Mouse (Mus musculus) testis, postnatal 14 days (tissue): ENCODE measurements around the gene Cd300lf.

ENCODE experiments used
- DNase-seq: peaks from one replicate; pipeline ENCODE4 v3.0.0; 2021; ENCODE audit warnings: low spot score

Cd300lf gene

GRCm38 (mm10) chr11:115133800-115134199, at the start of gene Cd300lf:
TSS of gene Cd300lf (minus strand) at chr11:115133992.
- DNase-seq: no peak

GRCm38 (mm10) chr11:115181913-115182638, 48.3 kb upstream of the Cd300lf start:
- DNase-seq: peak; percentile 53

- DNase-seq: no peak
These were observed 46.1 kb upstream of the Cd300lf start for GRCm38 (mm10) chr11:115179881-115180280.

GRCm38 (mm10) chr11:115179191-115179590, 45.4 kb upstream of the Cd300lf start:
- DNase-seq: no peak

GRCm38 (mm10) chr11:115178766-115179165, 45.0 kb upstream of the Cd300lf start:
- DNase-seq: no peak

- no peak for DNase-seq
These were observed 43.9 kb upstream of the Cd300lf start for GRCm38 (mm10) chr11:115177559-115178195.

- no peak for DNase-seq
These were observed 42.8 kb upstream of the Cd300lf start for GRCm38 (mm10) chr11:115176399-115177190.

- DNase-seq: no peak
These were observed 40.0 kb upstream of the Cd300lf start for GRCm38 (mm10) chr11:115173549-115174339.

GRCm38 (mm10) chr11:115172825-115173287, 39.1 kb upstream of the Cd300lf start:
- DNase-seq: no peak

- no peak for DNase-seq
These were observed 37.3 kb upstream of the Cd300lf start for GRCm38 (mm10) chr11:115171125-115171524.

GRCm38 (mm10) chr11:115169430-115169829, 35.6 kb upstream of the Cd300lf start:
- no peak for DNase-seq

GRCm38 (mm10) chr11:115167631-115168249, 33.9 kb upstream of the Cd300lf start:
- no peak for DNase-seq

GRCm38 (mm10) chr11:115166776-115167175, 33.0 kb upstream of the Cd300lf start:
- no peak for DNase-seq

- no peak for DNase-seq
These were observed 31.2 kb upstream of the Cd300lf start for GRCm38 (mm10) chr11:115164976-115165374.

GRCm38 (mm10) chr11:115164341-115164975, 30.7 kb upstream of the Cd300lf start:
- DNase-seq: no peak

GRCm38 (mm10) chr11:115163568-115164150, 29.9 kb upstream of the Cd300lf start:
- DNase-seq: no peak

- DNase-seq: peak; percentile 94
These were observed 29.2 kb upstream of the Cd300lf start, which contains the start of gene Slc9a3r1 for GRCm38 (mm10) chr11:115162832-115163480. TSS of gene Slc9a3r1 (plus strand) at chr11:115163341.

- DNase-seq: no peak
These were observed 28.4 kb upstream of the Cd300lf start for GRCm38 (mm10) chr11:115162205-115162601.

GRCm38 (mm10) chr11:115161578-115162204, 27.9 kb upstream of the Cd300lf start:
- no peak for DNase-seq
